ENCODE assay signal across 11 mouse cellular contexts in the genomic region with DNA sequence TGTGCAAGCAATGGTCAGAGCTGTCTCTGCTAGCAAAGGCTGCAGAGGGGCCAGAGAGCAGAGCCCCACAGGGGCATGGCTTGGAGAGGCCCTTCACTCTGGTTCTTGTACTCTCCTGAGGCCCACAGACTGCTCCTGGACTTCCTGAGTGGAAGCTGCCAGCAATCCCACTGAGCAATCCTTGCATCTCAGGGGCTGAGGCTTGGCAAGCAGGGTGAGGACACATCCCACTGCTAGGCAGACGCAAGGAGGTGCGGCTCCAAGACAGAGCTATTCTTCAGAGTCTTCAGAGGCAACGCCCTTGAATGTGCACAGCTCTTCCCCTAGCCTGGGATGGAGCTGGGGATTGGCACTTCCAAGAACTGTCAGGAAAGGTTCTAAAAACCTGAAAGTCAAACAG.
DNase-seq lines count a peak whose midpoint lies in the region; ATAC-seq and TF ChIP-seq lines count a peak whose summit lies in the region.
"Had no signal": no experiment of that assay in that cellular context is flagged by ENCODE, and none has a peak within 500 bp of the region (broad histone marks: within the 10 kb centered on the region; RNA-seq: fewer than 3 reads in every experiment).

No protein-coding gene starts in this region.

- peaks cover 21% of the 10 kb centered on the region; the same call in 1 of the 2 replicates for H3K36me3 ChIP-seq in embryonic facial prominence, embryonic 12.5 days
- H3K36me3 ChIP-seq in embryonic facial prominence, embryonic 10.5 days (replicated peaks) = no peaks in the 10 kb centered on the region; the same call in 1 of the 2 replicates
- peaks cover 12% of the 10 kb centered on the region for H3K36me3 ChIP-seq in neural tube, embryonic 15.5 days
- H3K36me3 ChIP-seq: liver, embryonic 15.5 days had no signal

- no peak overlapping the region for H3K4me2 ChIP-seq in embryonic facial prominence, embryonic 12.5 days (replicated peaks)
- H3K4me2 ChIP-seq in neural tube, embryonic 15.5 days = no peak overlapping the region
- H3K4me2 ChIP-seq: liver, embryonic 15.5 days had no signal

- ATAC-seq in embryonic facial prominence, embryonic 12.5 days (ENCODE audit: insufficient number of reproducible peaks, insufficient read depth, low FRiP score, low TSS enrichment) = no peak
- no peak for ATAC-seq in neural tube, embryonic 15.5 days (ENCODE audit: low FRiP score)
- ATAC-seq in granulocyte monocyte progenitor cell, adult 5-6 weeks (replicated peaks; ENCODE audit: poor library complexity, severe bottlenecking) = no peak

- no peak for TF ChIP-seq CTCF in layer of hippocampus, adult 2 months (conservative IDR thresholded peaks at IDR 0.05)

- H3K9me3 ChIP-seq in embryonic facial prominence, embryonic 12.5 days = no peaks in the 10 kb centered on the region
- no peaks in the 10 kb centered on the region for H3K9me3 ChIP-seq in embryonic facial prominence, embryonic 10.5 days
- H3K9me3 ChIP-seq in neural tube, embryonic 15.5 days (replicated peaks) = no peaks in the 10 kb centered on the region
- H3K9me3 ChIP-seq: liver, embryonic 15.5 days had no signal

- no peak overlapping the region for H3K4me3 ChIP-seq in embryonic facial prominence, embryonic 12.5 days
- H3K4me3 ChIP-seq in embryonic facial prominence, embryonic 10.5 days = no peak overlapping the region
- no peak overlapping the region for H3K4me3 ChIP-seq in layer of hippocampus, adult 2 months
- H3K4me3 ChIP-seq in neural tube, embryonic 15.5 days (replicated peaks) = no peak overlapping the region
- H3K4me3 ChIP-seq: heart, adult 2 months; liver, embryonic 15.5 days had no signal

- H3K27me3 ChIP-seq in embryonic facial prominence, embryonic 12.5 days = peaks cover 3% of the 10 kb centered on the region; the same call in 1 of the 2 replicates
- no peaks in the 10 kb centered on the region for H3K27me3 ChIP-seq in embryonic facial prominence, embryonic 10.5 days (replicated peaks; ENCODE audit: low read depth, poor library complexity, severe bottlenecking)
- no peaks in the 10 kb centered on the region for H3K27me3 ChIP-seq in neural tube, embryonic 15.5 days (replicated peaks)
- H3K27me3 ChIP-seq: liver, embryonic 15.5 days had no signal

- no peak for DNase-seq in embryonic facial prominence, embryonic 10.5 days (ENCODE audit: low spot score)
- no peak for DNase-seq in layer of hippocampus, adult 2 months (ENCODE audit: low spot score in 2 of 2)
- DNase-seq in layer of hippocampus, postnatal 25 days (ENCODE audit: extremely low spot score in 1 of 2, low spot score in 1 of 2) = no peak
- DNase-seq in cerebellum, postnatal 25 days = peak; percentile 66 to 71
- DNase-seq in embryo, embryonic 11 days = no peak
- DNase-seq: forebrain, postnatal 0 days had no signal

- WGBS in embryonic facial prominence, embryonic 12.5 days = 86% methylated on average over 3 of the region's 3 CpGs
- WGBS in embryonic facial prominence, embryonic 10.5 days = 87% methylated on average over 3 of the region's 3 CpGs
- 83% methylated on average over 3 of the region's 3 CpGs for WGBS in neural tube, embryonic 15.5 days

- 0 out of 2 replicates have a peak overlapping the region, but pooled peaks have one; percentile 3 for H3K9ac ChIP-seq in embryonic facial prominence, embryonic 12.5 days
- H3K9ac ChIP-seq in neural tube, embryonic 15.5 days (replicated peaks) = no peak overlapping the region
- H3K9ac ChIP-seq: forebrain, postnatal 0 days; liver, embryonic 15.5 days had no signal

- peaks cover 25% of the 10 kb centered on the region for H3K4me1 ChIP-seq in embryonic facial prominence, embryonic 12.5 days
- peaks cover 47% of the 10 kb centered on the region for H3K4me1 ChIP-seq in embryonic facial prominence, embryonic 10.5 days
- peaks cover 37% of the 10 kb centered on the region for H3K4me1 ChIP-seq in neural tube, embryonic 15.5 days

- no peak overlapping the region for H3K27ac ChIP-seq in embryonic facial prominence, embryonic 12.5 days
- no peak overlapping the region; the same call in 1 of the 2 replicates for H3K27ac ChIP-seq in embryonic facial prominence, embryonic 10.5 days (replicated peaks)
- H3K27ac ChIP-seq in layer of hippocampus, adult 2 months = peak overlapping the region; percentile 77; the same call in 1 of the 2 replicates
- peak overlapping the region; percentile 75; the same call in 1 of the 2 replicates for H3K27ac ChIP-seq in neural tube, embryonic 15.5 days (replicated peaks)
- H3K27ac ChIP-seq: heart, adult 2 months; liver, embryonic 15.5 days had no signal

Comparison
In these comparisons a context has a peak if more than half of its experiments do, and no peak if none do; other contexts are left out.
1. H3K27ac ChIP-seq: peak in layer of hippocampus, adult 2 months (single experiment) and neural tube, embryonic 15.5 days (single experiment); none in embryonic facial prominence, embryonic 12.5 days (single experiment) and embryonic facial prominence, embryonic 10.5 days (single experiment).
2. DNase-seq: peak in cerebellum, postnatal 25 days (2 of 2); none in embryonic facial prominence, embryonic 10.5 days (single experiment), layer of hippocampus, adult 2 months (0 of 2), layer of hippocampus, postnatal 25 days (0 of 2) and embryo, embryonic 11 days (single experiment).